Mouse (Mus musculus) midbrain, embryonic 12.5 days (tissue): ENCODE measurements at regions not wholly inside any gene's neighbourhood (a gene's known extent, or its start where the extent isn't known, plus 50 kb on each side); places are given as distances from the start of the nearest gene placed in this dataset.
A peak's percentile ranks its signal among the peaks of the same experiment; 100 is the strongest.

Experiments
- ATAC-seq: fragments of 200-750 bp; cut with Nextera tagmentation; 2 replicates; pipeline ENCODE4 v1.8.0; 2017; ENCODE audit warnings: low read depth, moderate TSS enrichment, moderate library complexity; ENCODE audit not compliant: low FRiP score
- H3K27ac ChIP-seq: fragments of 300-500 bp; sonication (generic); replicated peaks from 2 replicates; pipeline ENCODE4 v1.5.1; 2016; ENCODE audit warnings: mild to moderate bottlenecking
- H3K27me3 ChIP-seq: fragments of 300-500 bp; sonication (generic); 2 replicates; pipeline ENCODE4 v1.6.1; 2016; ENCODE audit warnings: mild to moderate bottlenecking
- H3K36me3 ChIP-seq: fragments of 300-500 bp; sonication (generic); 2 replicates; pipeline ENCODE4 v1.6.1; 2016
- H3K4me1 ChIP-seq: fragments of 300-500 bp; sonication (generic); 2 replicates; pipeline ENCODE4 v1.6.1; 2016
- H3K4me2 ChIP-seq: fragments of 300-500 bp; sonication (generic); replicated peaks from 2 replicates; pipeline ENCODE4 v1.6.1; 2016; ENCODE audit warnings: mild to moderate bottlenecking, moderate library complexity
- H3K4me3 ChIP-seq: fragments of 300-500 bp; sonication (generic); 2 replicates; pipeline ENCODE4 v1.5.1; 2016; ENCODE audit warnings: mild to moderate bottlenecking
- H3K9ac ChIP-seq: fragments of 300-500 bp; sonication (generic); replicated peaks from 2 replicates; pipeline ENCODE4 v1.6.1; 2016; ENCODE audit warnings: mild to moderate bottlenecking, moderate library complexity
- H3K9me3 ChIP-seq: fragments of 300-500 bp; sonication (generic); 2 replicates; pipeline ENCODE4 v1.6.1; 2016; ENCODE audit warnings: mild to moderate bottlenecking
- WGBS: fragments of 180-500 bp; shearing (Covaris S2); methylation state at CpG from one replicate; pipeline ENCODE4 v1.1.7; 2016; 5-methylcytosine and 5-hydroxymethylcytosine counted together

GRCm38 (mm10) chr1:47051109-47051508 is 158.5 kb upstream of the Slc39a10 start:
- no peak overlapping the region for H3K9ac ChIP-seq
- no peaks in the 10 kb centered on the region for H3K9me3 ChIP-seq
- H3K27me3 ChIP-seq = no peaks in the 10 kb centered on the region
- H3K4me2 ChIP-seq = no peak overlapping the region
- no peak overlapping the region for H3K27ac ChIP-seq
- no peak overlapping the region for H3K4me3 ChIP-seq
- H3K36me3 ChIP-seq = no peaks in the 10 kb centered on the region
- no peaks in the 10 kb centered on the region for H3K4me1 ChIP-seq
- ATAC-seq = no peak

GRCm38 (mm10) chr1:47050492-47050891 is 157.8 kb upstream of the Slc39a10 start:
- no peak overlapping the region for H3K4me2 ChIP-seq
- H3K36me3 ChIP-seq = no peaks in the 10 kb centered on the region
- no peak overlapping the region for H3K27ac ChIP-seq
- H3K4me1 ChIP-seq = no peaks in the 10 kb centered on the region
- H3K27me3 ChIP-seq = no peaks in the 10 kb centered on the region
- WGBS = 63% methylated on average over 1 of the region's 1 CpGs
- ATAC-seq = no peak
- no peak overlapping the region for H3K4me3 ChIP-seq
- H3K9me3 ChIP-seq = no peaks in the 10 kb centered on the region
- no peak overlapping the region for H3K9ac ChIP-seq

- ATAC-seq = no peak
- Histone ChIP-seq H3K4me2 (no peak overlapping the region), H3K4me1 (no peaks in the 10 kb centered on the region), H3K9ac (no peak overlapping the region), H3K36me3 (no peaks in the 10 kb centered on the region), H3K9me3 (no peaks in the 10 kb centered on the region), H3K27me3 (no peaks in the 10 kb centered on the region), H3K4me3 (no peak overlapping the region), H3K27ac (no peak overlapping the region)
- 82% methylated on average over 2 of the region's 2 CpGs for WGBS
Observed at GRCm38 (mm10) chr1:47037576-47037975, 144.9 kb upstream of the Slc39a10 start.

GRCm38 (mm10) chr1:47019356-47019755 is 126.7 kb upstream of the Slc39a10 start:
- H3K9me3 ChIP-seq = no peaks in the 10 kb centered on the region
- no peak overlapping the region for H3K4me2 ChIP-seq
- no peaks in the 10 kb centered on the region for H3K27me3 ChIP-seq
- ATAC-seq = peak; percentile 41; the same call in 1 of the 2 replicates
- H3K9ac ChIP-seq = no peak overlapping the region
- no peak overlapping the region for H3K4me3 ChIP-seq
- no peaks in the 10 kb centered on the region for H3K36me3 ChIP-seq
- no peak overlapping the region for H3K27ac ChIP-seq
- 19% methylated on average over 1 of the region's 1 CpGs for WGBS
- H3K4me1 ChIP-seq = no peaks in the 10 kb centered on the region

GRCm38 (mm10) chr1:47014526-47014925 is 121.9 kb upstream of the Slc39a10 start:
- H3K27me3 ChIP-seq = no peaks in the 10 kb centered on the region
- H3K4me3 ChIP-seq = no peak overlapping the region
- H3K36me3 ChIP-seq = no peaks in the 10 kb centered on the region
- H3K4me2 ChIP-seq = no peak overlapping the region
- WGBS = 100% methylated on average over 1 of the region's 1 CpGs
- no peaks in the 10 kb centered on the region for H3K9me3 ChIP-seq
- H3K9ac ChIP-seq = no peak overlapping the region
- H3K4me1 ChIP-seq = no peaks in the 10 kb centered on the region
- no peak overlapping the region for H3K27ac ChIP-seq
- ATAC-seq = no peak

GRCm38 (mm10) chr1:47003746-47004145 is 111.1 kb upstream of the Slc39a10 start:
- Histone ChIP-seq H3K4me3 (no peak overlapping the region), H3K27me3 (no peaks in the 10 kb centered on the region), H3K9me3 (no peaks in the 10 kb centered on the region), H3K9ac (no peak overlapping the region), H3K36me3 (no peaks in the 10 kb centered on the region), H3K4me1 (0 out of 2 replicates have a peak, but pooled peaks cover 3% of the 10 kb centered on the region), H3K4me2 (no peak overlapping the region), H3K27ac (no peak overlapping the region)
- 87% methylated on average over 5 of the region's 5 CpGs for WGBS
- ATAC-seq = no peak

GRCm38 (mm10) chr1:46999337-46999736 is 106.7 kb upstream of the Slc39a10 start:
- no peaks in the 10 kb centered on the region for H3K27me3 ChIP-seq
- 78% methylated on average over 3 of the region's 3 CpGs for WGBS
- no peaks in the 10 kb centered on the region for H3K4me1 ChIP-seq
- no peaks in the 10 kb centered on the region for H3K36me3 ChIP-seq
- ATAC-seq = no peak
- H3K4me3 ChIP-seq = no peak overlapping the region
- no peak overlapping the region for H3K4me2 ChIP-seq
- H3K9ac ChIP-seq = no peak overlapping the region
- no peaks in the 10 kb centered on the region for H3K9me3 ChIP-seq
- H3K27ac ChIP-seq = no peak overlapping the region

- WGBS = 77% methylated on average over 1 of the region's 1 CpGs
- H3K27me3 ChIP-seq = no peaks in the 10 kb centered on the region
- no peak overlapping the region for H3K27ac ChIP-seq
- no peaks in the 10 kb centered on the region for H3K36me3 ChIP-seq
- H3K9ac ChIP-seq = no peak overlapping the region
- H3K9me3 ChIP-seq = no peaks in the 10 kb centered on the region
- ATAC-seq = no peak
- H3K4me3 ChIP-seq = no peak overlapping the region
- no peaks in the 10 kb centered on the region for H3K4me1 ChIP-seq
- no peak overlapping the region for H3K4me2 ChIP-seq
Observed at GRCm38 (mm10) chr1:46985978-46986377, 93.3 kb upstream of the Slc39a10 start.

- H3K9ac ChIP-seq = no peak overlapping the region
- H3K4me2 ChIP-seq = no peak overlapping the region
- H3K9me3 ChIP-seq = 0 out of 2 replicates have a peak, but pooled peaks cover 9% of the 10 kb centered on the region
- no peaks in the 10 kb centered on the region for H3K4me1 ChIP-seq
- H3K27ac ChIP-seq = no peak overlapping the region
- H3K36me3 ChIP-seq = no peaks in the 10 kb centered on the region
- no peak for ATAC-seq
- no peaks in the 10 kb centered on the region for H3K27me3 ChIP-seq
- 86% methylated on average over 1 of the region's 1 CpGs for WGBS
- H3K4me3 ChIP-seq = no peak overlapping the region
Observed at GRCm38 (mm10) chr1:46983093-46983492, 90.4 kb upstream of the Slc39a10 start.

- 70% methylated on average over 3 of the region's 3 CpGs for WGBS
- Histone ChIP-seq H3K9me3 (no peaks in the 10 kb centered on the region), H3K27me3 (no peaks in the 10 kb centered on the region), H3K36me3 (no peaks in the 10 kb centered on the region), H3K4me1 (no peaks in the 10 kb centered on the region), H3K4me2 (no peak overlapping the region), H3K9ac (no peak overlapping the region), H3K27ac (no peak overlapping the region), H3K4me3 (no peak overlapping the region)
- ATAC-seq = no peak
Observed at GRCm38 (mm10) chr1:46970470-46970869, 77.8 kb upstream of the Slc39a10 start.

- ATAC-seq = no peak
- no peaks in the 10 kb centered on the region for H3K9me3 ChIP-seq
- 68% methylated on average over 3 of the region's 3 CpGs for WGBS
- no peaks in the 10 kb centered on the region for H3K36me3 ChIP-seq
- no peak overlapping the region for H3K4me3 ChIP-seq
- no peak overlapping the region for H3K4me2 ChIP-seq
- H3K4me1 ChIP-seq = no peaks in the 10 kb centered on the region
- H3K27me3 ChIP-seq = no peaks in the 10 kb centered on the region
- no peak overlapping the region for H3K27ac ChIP-seq
- no peak overlapping the region for H3K9ac ChIP-seq
Observed at GRCm38 (mm10) chr1:46968361-46968760, 75.7 kb upstream of the Slc39a10 start.

- Histone ChIP-seq H3K4me2 (no peak overlapping the region), H3K9me3 (no peaks in the 10 kb centered on the region), H3K36me3 (no peaks in the 10 kb centered on the region), H3K27ac (no peak overlapping the region), H3K4me3 (no peak overlapping the region), H3K27me3 (no peaks in the 10 kb centered on the region), H3K9ac (no peak overlapping the region), H3K4me1 (no peaks in the 10 kb centered on the region)
- peak; percentile 61 for ATAC-seq
- 52% methylated on average over 3 of the region's 3 CpGs for WGBS
Observed at GRCm38 (mm10) chr1:46966917-46967266, 74.2 kb upstream of the Slc39a10 start.
